Mouse (Mus musculus) ES-E14 (cell line): ENCODE results near the gene Nxnl2.

ENCODE experiments used
- CHD2 ChIP-seq: IDR thresholded peaks from 2 replicates; pipeline ENCODE4 v1.6.1; 2014; ENCODE audit warnings: mild to moderate bottlenecking, low read depth, low read length, inconsistent platforms
- HCFC1 ChIP-seq: IDR thresholded peaks from 2 replicates; pipeline ENCODE4 v1.6.1; 2012; ENCODE audit warnings: low read length, inconsistent platforms, borderline replicate concordance; ENCODE audit not compliant: insufficient read depth
- MAFK ChIP-seq: IDR thresholded peaks from 2 replicates; pipeline ENCODE4 v1.6.1; 2014; ENCODE audit warnings: mild to moderate bottlenecking, low read depth, low read length, inconsistent platforms; ENCODE audit not compliant: insufficient read depth
- ZC3H11A ChIP-seq: IDR thresholded peaks from 2 replicates; pipeline ENCODE4 v1.6.1; 2012; ENCODE audit warnings: low read depth, mild to moderate bottlenecking, inconsistent platforms, low read length, borderline replicate concordance
- ZNF384 ChIP-seq: IDR thresholded peaks from 2 replicates; pipeline ENCODE4 v1.6.1; 2012; ENCODE audit warnings: low read depth, low read length, inconsistent platforms

DNA sequence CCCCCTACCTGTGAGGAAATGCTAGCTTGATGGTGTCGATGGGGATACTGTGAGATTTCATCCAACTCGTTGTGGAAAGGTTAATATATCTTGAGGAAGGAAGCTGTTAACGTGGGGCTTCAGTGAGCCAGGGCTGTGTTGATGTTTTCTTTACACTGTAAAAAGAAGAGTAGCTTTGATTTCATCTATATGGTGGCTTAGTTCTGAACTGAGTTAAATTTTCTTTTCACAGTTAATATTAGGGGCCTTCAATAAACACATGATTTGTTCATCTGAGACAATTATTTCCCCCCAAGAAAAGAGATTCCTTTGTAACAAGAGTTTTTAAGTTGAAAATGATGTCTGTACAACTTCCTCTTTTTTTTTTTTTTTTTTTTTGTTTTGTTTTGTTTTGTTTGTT, 13.5 kb upstream of the Nxnl2 start:
- TF ChIP-seq MAFK (no peak), CHD2 (no peak), HCFC1 (no peak), ZNF384 (peak; percentile 6; the same call in 1 of the 2 replicates), ZC3H11A (no peak)
